Mouse (Mus musculus): ENCODE results near the gene Vmn1r210. TPM values are rescaled to one million over a fixed set of nuclear protein-coding genes. Genes with fewer than 3 reads are reported as not detected.
"Not testable (repeated sequence)": the region's sequence is repeated elsewhere in the genome, so short reads cannot be mapped to it uniquely, and the experiment has no call there.

The Vmn1r210 gene
- not detected for total RNA-seq (2022)

GRCm38 (mm10) chr13:22831248-22831647, at the start of gene Vmn1r210:
Gene Vmn1r210 (minus strand): TSS chr13:22831348.
- DNase-seq (ENCODE audit: low spot score in 2 of 2): no peak

- DNase-seq (ENCODE audit: low spot score in 2 of 2): no peak
These were observed 48.1 kb upstream of the Vmn1r210 start for GRCm38 (mm10) chr13:22879257-22879656.

GRCm38 (mm10) chr13:22857461-22857860, 26.3 kb upstream of the Vmn1r210 start, which contains the start of gene Vmn1r211:
Gene Vmn1r211 (minus strand): TSS chr13:22857561.
- DNase-seq (ENCODE audit: low spot score in 2 of 2): no peak

GRCm38 (mm10) chr13:22854760-22855159, 23.6 kb upstream of the Vmn1r210 start:
- no peak for DNase-seq (ENCODE audit: low spot score in 2 of 2)

- no peak for DNase-seq (ENCODE audit: low spot score in 2 of 2)
These were observed 15.7 kb upstream of the Vmn1r210 start for GRCm38 (mm10) chr13:22846798-22847197.

GRCm38 (mm10) chr13:22844304-22844703, 13.2 kb upstream of the Vmn1r210 start:
- DNase-seq (ENCODE audit: low spot score in 2 of 2): not testable (repeated sequence)

- not testable (repeated sequence) for DNase-seq (ENCODE audit: low spot score in 2 of 2)
These were observed 1.8 kb downstream of the Vmn1r210 start for GRCm38 (mm10) chr13:22829395-22829794.

- not testable (repeated sequence) for DNase-seq (ENCODE audit: low spot score in 2 of 2)
These were observed 9.5 kb downstream of the Vmn1r210 start for GRCm38 (mm10) chr13:22821601-22822000.

- not testable (repeated sequence) for DNase-seq (ENCODE audit: low spot score in 2 of 2)
These were observed 21.6 kb downstream of the Vmn1r210 start, which contains the start of gene Vmn1r209 for GRCm38 (mm10) chr13:22809582-22809981. Gene Vmn1r209 (minus strand): TSS chr13:22809682.

- not testable (repeated sequence) for DNase-seq (ENCODE audit: low spot score in 2 of 2)
These were observed 43.1 kb downstream of the Vmn1r210 start for GRCm38 (mm10) chr13:22788096-22788495.

- not testable (repeated sequence) for DNase-seq (ENCODE audit: low spot score in 2 of 2)
These were observed 47.0 kb downstream of the Vmn1r210 start for GRCm38 (mm10) chr13:22784159-22784558.

- not testable (repeated sequence) for DNase-seq (ENCODE audit: low spot score in 2 of 2)
These were observed 53.8 kb downstream of the Vmn1r210 start, which contains the start of gene Vmn1r208 for GRCm38 (mm10) chr13:22777300-22777699. Gene Vmn1r208 (minus strand): TSS chr13:22777400.

Other genes starting within 250 kb of the Vmn1r210 start
- gene Vmn1r205, start 238.3 kb downstream of the Vmn1r210 start, total RNA-seq (2022): not detected
- gene Vmn1r206, start 207.1 kb downstream of the Vmn1r210 start, total RNA-seq (2022): not detected
- not detected for gene Vmn1r207-ps, start 101.7 kb downstream of the Vmn1r210 start, total RNA-seq (2022)
- not detected for gene Vmn1r208, start 53.9 kb downstream of the Vmn1r210 start, total RNA-seq (2022)
- not detected for gene Vmn1r209, start 21.7 kb downstream of the Vmn1r210 start, total RNA-seq (2022)
- not detected for gene Vmn1r211, start 26.2 kb upstream of the Vmn1r210 start, total RNA-seq (2022)
- gene Vmn1r212, start 52.9 kb upstream of the Vmn1r210 start, total RNA-seq (2022): not detected
- not detected for gene Vmn1r213, start 176.3 kb upstream of the Vmn1r210 start, total RNA-seq (2022)
- not detected for gene Vmn1r214, start 199.1 kb upstream of the Vmn1r210 start, total RNA-seq (2022)
- gene Vmn1r215, start 236.7 kb upstream of the Vmn1r210 start, total RNA-seq (2022): not detected